Mouse (Mus musculus) midbrain, embryonic 11.5 days (tissue): Measurements from ENCODE around the gene Arhgef1. TPM values are rescaled to one million over a fixed set of nuclear protein-coding genes. Genes with fewer than 3 reads are reported as not detected.

Experiments
- microRNA-seq: library from miRNA; unstranded; fragments of <30 nt; microRNA quantifications from one replicate; pipeline ENCODE4, GENCODE M21; 2017
- polyA plus RNA-seq: library from polyadenylated mRNA; unstranded; fragments of >200 nt; fragmentation: Nextera tagmentation; extraction: Ambion mirVana; gene quantifications from 2 replicates; pipeline ENCODE4 v1.2.1, GENCODE M21; 2014

The Arhgef1 gene
- polyA plus RNA-seq, 1 experiment from 2014 or later: 37.7 TPM

Small RNA genes within 50 kb of the gene (microRNA-seq; reads per million reads assigned to microRNA genes)
- not detected for gene Mir7046

Other genes starting within 250 kb of the Arhgef1 start
- not detected in 2 replicates for gene Tex101, start 226.2 kb upstream of the Arhgef1 start, polyA plus RNA-seq
- gene BC049730, start 193.7 kb upstream of the Arhgef1 start, polyA plus RNA-seq: not detected in 2 replicates
- not detected in 2 replicates for gene Gm4763, start 176.0 kb upstream of the Arhgef1 start, polyA plus RNA-seq
- gene Cd177, start 142.6 kb upstream of the Arhgef1 start, polyA plus RNA-seq: not detected in 2 replicates
- not detected in 2 replicates for gene Ceacam10, start 125.7 kb upstream of the Arhgef1 start, polyA plus RNA-seq
- 19.9 and 20.6 TPM in 2 replicates for gene Gm9844, start 40.7 kb upstream of the Arhgef1 start, polyA plus RNA-seq
- gene Lypd4, start 33.0 kb upstream of the Arhgef1 start, polyA plus RNA-seq: not detected in 2 replicates
- gene Dmrtc2, start 32.9 kb upstream of the Arhgef1 start, polyA plus RNA-seq: not detected in 2 replicates
- gene Rps19, start 18.5 kb upstream of the Arhgef1 start, polyA plus RNA-seq: 1,753 and 1,929 TPM in 2 replicates
- 0.12 and 0.14 TPM in 2 replicates for gene Cd79a, start 5.5 kb upstream of the Arhgef1 start, polyA plus RNA-seq
- 2.0 and 2.2 TPM in 2 replicates for gene Gm4881, start 41.6 kb downstream of the Arhgef1 start, polyA plus RNA-seq
- 108 and 110 TPM in 2 replicates for gene Rabac1, start 69.8 kb downstream of the Arhgef1 start, polyA plus RNA-seq
- gene Atp1a3, start 103.0 kb downstream of the Arhgef1 start, polyA plus RNA-seq: 34.4 and 36.0 TPM in 2 replicates
- gene Grik5, start 169.4 kb downstream of the Arhgef1 start, polyA plus RNA-seq: 8.7 and 9.3 TPM in 2 replicates
- 20.3 and 22.9 TPM in 2 replicates for gene Zfp574, start 169.7 kb downstream of the Arhgef1 start, polyA plus RNA-seq